Mouse (Mus musculus): ENCODE results near the gene Mul1. TPM values are rescaled to one million over a fixed set of nuclear protein-coding genes. Genes with fewer than 3 reads are reported as not detected.

Gene Mul1
- polyA plus RNA-seq, 1 experiment from 2014 or later = 16.0 TPM

- H3K4me1 ChIP-seq = peaks cover 30% of the 10 kb centered on the region
- 0 out of 2 replicates have a peak overlapping the region, but pooled peaks have one; percentile 31 for H3K9ac ChIP-seq (replicated peaks)
- 0 out of 2 replicates have a peak, but pooled peaks cover 3% of the 10 kb centered on the region for H3K9me3 ChIP-seq
- peak overlapping the region; percentile 84 for H3K27ac ChIP-seq (replicated peaks)
- peaks cover 2% of the 10 kb centered on the region for H3K36me3 ChIP-seq
- ATAC-seq (ENCODE audit: low FRiP score, low read depth) = peak; percentile 88
- H3K4me3 ChIP-seq = no peak overlapping the region
- H3K27me3 ChIP-seq = peaks cover 18% of the 10 kb centered on the region
- WGBS = 2% methylated on average over 8 of the region's 8 CpGs
- peak overlapping the region; percentile 33 for H3K4me2 ChIP-seq (replicated peaks)
Measured at GRCm38 (mm10) chr4:138447387-138447786, 12.9 kb downstream of the Mul1 start.

GRCm38 (mm10) chr4:138447827-138448602 is 13.5 kb downstream of the Mul1 start:
- Histone ChIP-seq H3K4me3 (no peak overlapping the region), H3K36me3 (no peaks in the 10 kb centered on the region), H3K27ac (replicated peaks) (peak overlapping the region; percentile 84), H3K27me3 (peaks cover 23% of the 10 kb centered on the region), H3K9ac (replicated peaks) (peak overlapping the region; percentile 31; the same call in 1 of the 2 replicates), H3K9me3 (0 out of 2 replicates have a peak, but pooled peaks cover 3% of the 10 kb centered on the region), H3K4me2 (replicated peaks) (peak overlapping the region; percentile 33), H3K4me1 (peaks cover 37% of the 10 kb centered on the region)
- 28% methylated on average over 15 of the region's 15 CpGs for WGBS
- peak; percentile 73 for ATAC-seq (ENCODE audit: low FRiP score, low read depth)

GRCm38 (mm10) chr4:138448872-138449615 is 14.6 kb downstream of the Mul1 start:
- H3K36me3 ChIP-seq = no peaks in the 10 kb centered on the region
- no peak overlapping the region for H3K27ac ChIP-seq (replicated peaks)
- H3K4me2 ChIP-seq (replicated peaks) = no peak overlapping the region
- no peak for ATAC-seq (ENCODE audit: low FRiP score, low read depth)
- WGBS = 50% methylated on average over 7 of the region's 7 CpGs
- H3K4me1 ChIP-seq = peaks cover 47% of the 10 kb centered on the region
- H3K9ac ChIP-seq (replicated peaks) = no peak overlapping the region
- H3K4me3 ChIP-seq = no peak overlapping the region
- 0 out of 2 replicates have a peak, but pooled peaks cover 3% of the 10 kb centered on the region for H3K9me3 ChIP-seq
- peaks cover 33% of the 10 kb centered on the region for H3K27me3 ChIP-seq

GRCm38 (mm10) chr4:138449636-138450314 is 15.3 kb downstream of the Mul1 start:
- 57% methylated on average over 12 of the region's 12 CpGs for WGBS
- 0 out of 2 replicates have a peak, but pooled peaks cover 3% of the 10 kb centered on the region for H3K9me3 ChIP-seq
- no peak overlapping the region for H3K4me2 ChIP-seq (replicated peaks)
- peaks cover 33% of the 10 kb centered on the region for H3K27me3 ChIP-seq
- H3K4me1 ChIP-seq = peaks cover 47% of the 10 kb centered on the region
- no peaks in the 10 kb centered on the region for H3K36me3 ChIP-seq
- ATAC-seq (ENCODE audit: low FRiP score, low read depth) = no peak
- no peak overlapping the region for H3K27ac ChIP-seq (replicated peaks)
- H3K4me3 ChIP-seq = no peak overlapping the region
- H3K9ac ChIP-seq (replicated peaks) = no peak overlapping the region

- Histone ChIP-seq H3K27me3 (peaks cover 29% of the 10 kb centered on the region), H3K4me3 (no peak overlapping the region), H3K36me3 (no peaks in the 10 kb centered on the region), H3K4me1 (peaks cover 55% of the 10 kb centered on the region), H3K9ac (replicated peaks) (no peak overlapping the region), H3K27ac (replicated peaks) (peak overlapping the region; percentile 97), H3K4me2 (replicated peaks) (no peak overlapping the region), H3K9me3 (no peaks in the 10 kb centered on the region)
- WGBS = 31% methylated on average over 15 of the region's 15 CpGs
- ATAC-seq (ENCODE audit: low FRiP score, low read depth) = no peak
Measured at GRCm38 (mm10) chr4:138452306-138453096, 18.0 kb downstream of the Mul1 start.

GRCm38 (mm10) chr4:138453097-138453752 is 18.8 kb downstream of the Mul1 start:
- peak overlapping the region; percentile 93 for H3K4me3 ChIP-seq
- peak overlapping the region; percentile 99 for H3K9ac ChIP-seq (replicated peaks)
- H3K4me2 ChIP-seq (replicated peaks) = peak overlapping the region; percentile 85
- H3K4me1 ChIP-seq = peaks cover 50% of the 10 kb centered on the region
- H3K9me3 ChIP-seq = no peaks in the 10 kb centered on the region
- whole genome bisulfite sequencing = 4% methylated on average over 18 of the region's 19 CpGs
- peaks cover 29% of the 10 kb centered on the region for H3K27me3 ChIP-seq
- peak; percentile 21; the same call in 1 of the 2 replicates for ATAC-seq (ENCODE audit: low FRiP score, low read depth)
- H3K36me3 ChIP-seq = no peaks in the 10 kb centered on the region
- H3K27ac ChIP-seq (replicated peaks) = peak overlapping the region; percentile 97

GRCm38 (mm10) chr4:138453753-138454570 is 19.5 kb downstream of the Mul1 start, which contains the start of gene Camk2n1:
Gene Camk2n1 (plus strand): TSS chr4:138454314.
- H3K4me2 ChIP-seq (replicated peaks) = peak within 1 kb of the TSS; percentile 85
- H3K4me1 ChIP-seq = peaks cover 49% of the 10 kb centered on the region
- H3K4me3 ChIP-seq = peak within 1 kb of the TSS; percentile 93
- H3K9me3 ChIP-seq = no peaks in the 10 kb centered on the region
- WGBS = under 1% methylated on average over 34 of the region's 64 CpGs
- peak within 1 kb of the TSS; percentile 99 for H3K9ac ChIP-seq (replicated peaks)
- H3K36me3 ChIP-seq = no peaks in the 10 kb centered on the region
- peaks cover 29% of the 10 kb centered on the region for H3K27me3 ChIP-seq
- H3K27ac ChIP-seq (replicated peaks) = peak within 1 kb of the TSS; percentile 97
- ATAC-seq (ENCODE audit: low FRiP score, low read depth) = peak; percentile 77

GRCm38 (mm10) chr4:138454571-138455140 is 20.2 kb downstream of the Mul1 start:
- Histone ChIP-seq H3K4me1 (peaks cover 49% of the 10 kb centered on the region), H3K9me3 (no peaks in the 10 kb centered on the region), H3K27me3 (peaks cover 29% of the 10 kb centered on the region), H3K27ac (replicated peaks) (peak overlapping the region; percentile 97), H3K36me3 (no peaks in the 10 kb centered on the region), H3K4me2 (replicated peaks) (peak overlapping the region; percentile 85), H3K9ac (replicated peaks) (peak overlapping the region; percentile 99), H3K4me3 (peak overlapping the region; percentile 93)
- 1% methylated on average over 49 of the region's 78 CpGs for WGBS
- ATAC-seq (ENCODE audit: low FRiP score, low read depth) = peak; percentile 50

GRCm38 (mm10) chr4:138455141-138455955 is 20.9 kb downstream of the Mul1 start:
- peak; percentile 14; the same call in 1 of the 2 replicates for ATAC-seq (ENCODE audit: low FRiP score, low read depth)

More at GRCm38 (mm10) chr4:138455141-138455955, 20.9 kb downstream of the Mul1 start:
- Histone ChIP-seq H3K27me3 (peaks cover 29% of the 10 kb centered on the region), H3K4me1 (peaks cover 48% of the 10 kb centered on the region), H3K9ac (replicated peaks) (peak overlapping the region; percentile 99), H3K36me3 (no peaks in the 10 kb centered on the region), H3K27ac (replicated peaks) (peak overlapping the region; percentile 97), H3K4me3 (peak overlapping the region; percentile 93), H3K4me2 (replicated peaks) (peak overlapping the region; percentile 85), H3K9me3 (no peaks in the 10 kb centered on the region)
- WGBS = under 1% methylated on average over 58 of the region's 58 CpGs
